Mouse (Mus musculus) stomach, postnatal 0 days (tissue): ENCODE measurements around the gene BC034090. TPM values are rescaled to one million over a fixed set of nuclear protein-coding genes. Genes with fewer than 3 reads are reported as not detected.

Source experiments
- ATAC-seq: fragments of 200-750 bp; cut with Nextera tagmentation; 2 replicates; pipeline ENCODE4 v1.8.0; 2017; ENCODE audit not compliant: low FRiP score, low TSS enrichment
- DNase-seq: peaks from one replicate; pipeline ENCODE4 v3.0.0-alpha.2; 2016; ENCODE audit warnings: low spot score
- H3K27ac ChIP-seq: fragments of 300-500 bp; sonication (generic); replicated peaks from 2 replicates; pipeline ENCODE4 v1.5.1; 2014; ENCODE audit warnings: mild to moderate bottlenecking, control low read depth
- H3K27me3 ChIP-seq: fragments of 300-500 bp; sonication (generic); 2 replicates; pipeline ENCODE4 v1.6.1; 2014; ENCODE audit warnings: low read length; ENCODE audit not compliant: control insufficient read depth, insufficient read depth
- H3K36me3 ChIP-seq: fragments of 300-500 bp; sonication (generic); 2 replicates; pipeline ENCODE4 v1.6.1; 2014; ENCODE audit warnings: low read length, mixed read lengths; ENCODE audit not compliant: control insufficient read depth, insufficient read depth
- H3K4me1 ChIP-seq: fragments of 300-500 bp; sonication (generic); replicated peaks from 2 replicates; pipeline ENCODE4 v1.6.1; 2014; ENCODE audit warnings: antibody characterized with exemption; ENCODE audit not compliant: control insufficient read depth, insufficient read depth
- H3K4me2 ChIP-seq: fragments of 300-500 bp; sonication (generic); replicated peaks from 2 replicates; pipeline ENCODE4 v1.6.1; 2014; ENCODE audit warnings: low read depth, mild to moderate bottlenecking, control low read depth, moderate library complexity
- H3K4me3 ChIP-seq: fragments of 300-500 bp; sonication (generic); 2 replicates; pipeline ENCODE4 v1.5.1; 2014; ENCODE audit warnings: low read depth, low read length, control low read depth
- H3K9ac ChIP-seq: fragments of 300-500 bp; sonication (generic); 2 replicates; pipeline ENCODE4 v1.6.1; 2014; ENCODE audit warnings: mild to moderate bottlenecking, low read length, control low read depth, mixed read lengths
- H3K9me3 ChIP-seq: fragments of 300-500 bp; sonication (generic); 2 replicates; pipeline ENCODE4 v1.6.1; 2016; ENCODE audit warnings: low read length; ENCODE audit not compliant: control insufficient read depth
- CTCF ChIP-seq: IDR thresholded peaks from 2 replicates; pipeline ENCODE4 v1.5.1; 2016; ENCODE audit warnings: antibody characterized with exemption, low read depth, mild to moderate bottlenecking, moderate library complexity
- EP300 ChIP-seq: optimal IDR thresholded peaks from 2 replicates; pipeline ENCODE3; 2016; ENCODE audit warnings: antibody characterized with exemption
- WGBS: fragments of 180-500 bp; shearing (Covaris S2); extraction: QIAGEN DNeasy Blood & Tissue Kit; methylation state at CpG from one replicate; pipeline ENCODE4 v1.1.7; 2014; 5-methylcytosine and 5-hydroxymethylcytosine counted together
- polyA plus RNA-seq: library from polyadenylated mRNA; unstranded; fragments of >200 nt; fragmentation: Nextera tagmentation; extraction: Ambion mirVana; gene quantifications from 2 replicates; pipeline ENCODE4 v1.2.1, GENCODE M21; 2015

Gene BC034090
- polyA plus RNA-seq, 1 experiment from 2014 or later, result 1.6 TPM

- ATAC-seq, result no peak
- 79% methylated on average over 11 of the region's 11 CpGs for WGBS
- Histone ChIP-seq H3K9me3 (no peaks in the 10 kb centered on the region), H3K27me3 (no peaks in the 10 kb centered on the region), H3K36me3 (no peaks in the 10 kb centered on the region), H3K4me1 (peaks cover 13% of the 10 kb centered on the region), H3K27ac (no peak overlapping the region), H3K4me3 (no peak overlapping the region), H3K9ac (no peak overlapping the region), H3K4me2 (no peak overlapping the region)
- TF ChIP-seq EP300, result no peak
- no peak for TF ChIP-seq CTCF
- DNase-seq, result no peak
Observed at GRCm38 (mm10) chr1:155216313-155216712, 27.9 kb downstream of the BC034090 start.

GRCm38 (mm10) chr1:155215066-155215764 lies 29.0 kb downstream of the BC034090 start:
- H3K27me3 ChIP-seq, result no peaks in the 10 kb centered on the region
- H3K36me3 ChIP-seq, result no peaks in the 10 kb centered on the region
- no peak overlapping the region for H3K4me3 ChIP-seq
- no peak overlapping the region for H3K9ac ChIP-seq
- no peak overlapping the region for H3K27ac ChIP-seq
- WGBS, result 59% methylated on average over 9 of the region's 9 CpGs
- H3K4me2 ChIP-seq, result no peak overlapping the region
- H3K9me3 ChIP-seq, result no peaks in the 10 kb centered on the region
- DNase-seq (no peak), ATAC-seq (no peak)
- TF ChIP-seq EP300 (no peak), CTCF (peak; percentile 55)
- peaks cover 13% of the 10 kb centered on the region for H3K4me1 ChIP-seq

- WGBS, result 75% methylated on average over 7 of the region's 7 CpGs
- H3K27ac ChIP-seq, result no peak overlapping the region
Observed at GRCm38 (mm10) chr1:155213912-155214311, 30.3 kb downstream of the BC034090 start.

GRCm38 (mm10) chr1:155212936-155213774 lies 31.1 kb downstream of the BC034090 start:
- TF ChIP-seq EP300, result no peak
- no peaks in the 10 kb centered on the region for H3K27me3 ChIP-seq
- DNase-seq, result no peak
- peak overlapping the region; percentile 61 for H3K27ac ChIP-seq
- H3K4me1 ChIP-seq, result peaks cover 13% of the 10 kb centered on the region
- no peak for ATAC-seq
- WGBS, result 23% methylated on average over 18 of the region's 18 CpGs
- H3K36me3 ChIP-seq, result no peaks in the 10 kb centered on the region
- no peaks in the 10 kb centered on the region for H3K9me3 ChIP-seq
- peak overlapping the region; percentile 31; the same call in 1 of the 2 replicates for H3K9ac ChIP-seq
- H3K4me2 ChIP-seq, result peak overlapping the region; percentile 11; the same call in 1 of the 2 replicates
- no peak overlapping the region for H3K4me3 ChIP-seq

More at GRCm38 (mm10) chr1:155213912-155214311, 30.3 kb downstream of the BC034090 start:
- Histone ChIP-seq H3K4me3 (no peak overlapping the region), H3K4me1 (peaks cover 13% of the 10 kb centered on the region), H3K36me3 (no peaks in the 10 kb centered on the region), H3K27me3 (no peaks in the 10 kb centered on the region), H3K9ac (no peak overlapping the region), H3K4me2 (no peak overlapping the region), H3K9me3 (no peaks in the 10 kb centered on the region)
- TF ChIP-seq CTCF (no peak), EP300 (no peak)
- ATAC-seq (no peak), DNase-seq (no peak)

- Histone ChIP-seq H3K4me3 (no peak overlapping the region), H3K36me3 (no peaks in the 10 kb centered on the region), H3K9ac (no peak overlapping the region), H3K4me2 (no peak overlapping the region), H3K9me3 (no peaks in the 10 kb centered on the region), H3K27me3 (no peaks in the 10 kb centered on the region), H3K4me1 (peaks cover 13% of the 10 kb centered on the region), H3K27ac (no peak overlapping the region; the same call in 1 of the 2 replicates)
- WGBS, result 33% methylated on average over 6 of the region's 6 CpGs
- no peak for TF ChIP-seq EP300
- TF ChIP-seq CTCF, result no peak
- peak; percentile 44; the same call in 1 of the 2 replicates for ATAC-seq
- peak; percentile 47 for DNase-seq
Observed at GRCm38 (mm10) chr1:155212493-155212892, 31.8 kb downstream of the BC034090 start.

- ATAC-seq (no peak), DNase-seq (no peak)
- no peaks in the 10 kb centered on the region for H3K27me3 ChIP-seq
- no peak overlapping the region for H3K4me3 ChIP-seq
- H3K9me3 ChIP-seq, result no peaks in the 10 kb centered on the region
- H3K27ac ChIP-seq, result no peak overlapping the region; the same call in 1 of the 2 replicates
- no peak overlapping the region for H3K4me2 ChIP-seq
- WGBS, result 47% methylated on average over 4 of the region's 4 CpGs
- peaks cover 13% of the 10 kb centered on the region for H3K4me1 ChIP-seq
- TF ChIP-seq EP300 (no peak), CTCF (no peak)
- H3K36me3 ChIP-seq, result peaks cover 3% of the 10 kb centered on the region; the same call in 1 of the 2 replicates
- no peak overlapping the region for H3K9ac ChIP-seq
Observed at GRCm38 (mm10) chr1:155212081-155212480, 32.2 kb downstream of the BC034090 start.
